Mouse (Mus musculus) midbrain, embryonic 12.5 days (tissue): ENCODE measurements around the gene Gm43518. TPM values are rescaled to one million over a fixed set of nuclear protein-coding genes. Genes with fewer than 3 reads are reported as not detected.

Experiments
- ATAC-seq: fragments of 200-750 bp; cut with Nextera tagmentation; 2 replicates; pipeline ENCODE4 v1.8.0; 2017; ENCODE audit warnings: low read depth, moderate TSS enrichment, moderate library complexity; ENCODE audit not compliant: low FRiP score
- H3K27ac ChIP-seq: fragments of 300-500 bp; sonication (generic); replicated peaks from 2 replicates; pipeline ENCODE4 v1.5.1; 2016; ENCODE audit warnings: mild to moderate bottlenecking
- H3K27me3 ChIP-seq: fragments of 300-500 bp; sonication (generic); 2 replicates; pipeline ENCODE4 v1.6.1; 2016; ENCODE audit warnings: mild to moderate bottlenecking
- H3K36me3 ChIP-seq: fragments of 300-500 bp; sonication (generic); 2 replicates; pipeline ENCODE4 v1.6.1; 2016
- H3K4me1 ChIP-seq: fragments of 300-500 bp; sonication (generic); 2 replicates; pipeline ENCODE4 v1.6.1; 2016
- H3K4me2 ChIP-seq: fragments of 300-500 bp; sonication (generic); replicated peaks from 2 replicates; pipeline ENCODE4 v1.6.1; 2016; ENCODE audit warnings: mild to moderate bottlenecking, moderate library complexity
- H3K4me3 ChIP-seq: fragments of 300-500 bp; sonication (generic); 2 replicates; pipeline ENCODE4 v1.5.1; 2016; ENCODE audit warnings: mild to moderate bottlenecking
- H3K9ac ChIP-seq: fragments of 300-500 bp; sonication (generic); replicated peaks from 2 replicates; pipeline ENCODE4 v1.6.1; 2016; ENCODE audit warnings: mild to moderate bottlenecking, moderate library complexity
- H3K9me3 ChIP-seq: fragments of 300-500 bp; sonication (generic); 2 replicates; pipeline ENCODE4 v1.6.1; 2016; ENCODE audit warnings: mild to moderate bottlenecking
- WGBS: fragments of 180-500 bp; shearing (Covaris S2); methylation state at CpG from one replicate; pipeline ENCODE4 v1.1.7; 2016; 5-methylcytosine and 5-hydroxymethylcytosine counted together
- polyA plus RNA-seq: library from polyadenylated mRNA; unstranded; fragments of >200 nt; fragmentation: Nextera tagmentation; extraction: Ambion mirVana; gene quantifications from 2 replicates; pipeline ENCODE4 v1.2.1, GENCODE M21; 2016

The Gm43518 gene
- polyA plus RNA-seq, 1 experiment from 2014 or later, result 3.4 TPM

DNA sequence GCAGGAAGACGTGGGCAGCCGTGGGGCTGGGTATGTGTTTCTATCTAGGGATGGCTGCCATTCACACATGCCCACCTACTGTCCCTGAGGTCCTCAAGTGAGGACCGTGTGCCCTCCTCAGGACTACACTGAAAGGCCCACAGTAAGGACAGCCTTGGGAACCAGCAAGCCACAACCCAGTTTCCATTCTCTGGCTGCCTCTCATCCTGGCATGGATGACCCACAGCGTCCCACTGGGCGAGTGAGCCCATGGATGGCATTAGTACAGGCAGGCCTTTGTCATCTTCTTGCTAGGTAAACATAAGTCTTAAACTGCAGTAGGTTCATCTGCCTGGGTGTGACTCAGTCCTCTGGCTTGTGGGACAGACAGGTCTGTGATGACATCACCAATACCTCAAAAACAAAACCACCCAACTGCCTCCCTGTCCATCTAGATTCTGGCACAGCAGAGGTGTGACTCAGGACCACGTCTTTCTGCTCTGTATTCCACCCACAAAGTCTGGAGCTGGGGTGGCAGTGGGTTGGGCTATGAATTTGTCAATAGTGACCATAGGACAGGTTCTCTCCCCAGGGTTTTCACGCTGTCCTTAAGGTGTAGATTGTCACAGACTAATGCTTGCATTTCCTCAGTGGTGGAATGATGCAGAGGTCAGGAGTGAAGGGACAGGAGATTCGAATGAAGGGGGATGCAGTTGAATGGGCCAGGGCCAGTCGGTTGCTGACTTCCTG is 53.5 kb downstream of the Gm43518 start:
- H3K4me2 ChIP-seq, result no peak overlapping the region
- H3K36me3 ChIP-seq, result no peaks in the 10 kb centered on the region
- no peak overlapping the region for H3K9ac ChIP-seq
- H3K9me3 ChIP-seq, result no peaks in the 10 kb centered on the region
- 81% methylated on average over 9 of the region's 9 CpGs for WGBS
- peaks cover 9% of the 10 kb centered on the region for H3K27me3 ChIP-seq
- ATAC-seq, result no peak
- no peak overlapping the region for H3K27ac ChIP-seq
- no peaks in the 10 kb centered on the region; the same call in 1 of the 2 replicates for H3K4me1 ChIP-seq
- H3K4me3 ChIP-seq, result no peak overlapping the region

DNA sequence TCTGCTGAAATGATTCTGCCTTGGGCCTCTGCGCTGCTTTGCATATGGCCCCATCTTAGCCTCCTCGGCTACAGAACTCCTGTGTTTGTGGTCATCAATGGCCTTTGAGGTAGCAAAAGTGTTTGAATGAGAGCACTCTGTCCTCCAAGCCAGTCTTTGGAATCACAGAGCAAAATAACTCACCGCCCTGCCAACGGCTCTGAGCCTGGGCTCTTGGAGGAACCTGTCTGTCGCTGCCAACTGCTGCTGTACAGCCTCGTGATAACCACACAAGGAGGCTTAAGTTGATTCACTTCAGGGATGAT is 54.0 kb downstream of the Gm43518 start:
- no peak overlapping the region for H3K4me3 ChIP-seq
- no peaks in the 10 kb centered on the region; the same call in 1 of the 2 replicates for H3K4me1 ChIP-seq
- WGBS, result 84% methylated on average over 6 of the region's 6 CpGs
- no peaks in the 10 kb centered on the region for H3K36me3 ChIP-seq
- H3K27me3 ChIP-seq, result peaks cover 4% of the 10 kb centered on the region
- H3K9me3 ChIP-seq, result no peaks in the 10 kb centered on the region
- ATAC-seq, result no peak
- no peak overlapping the region for H3K9ac ChIP-seq
- H3K27ac ChIP-seq, result no peak overlapping the region
- H3K4me2 ChIP-seq, result no peak overlapping the region

GRCm38 (mm10) chr5:123982838-123983237 is 55.6 kb downstream of the Gm43518 start:
- no peak overlapping the region for H3K4me2 ChIP-seq
- no peak overlapping the region for H3K27ac ChIP-seq
- ATAC-seq, result no peak
- no peak overlapping the region for H3K4me3 ChIP-seq
- no peak overlapping the region for H3K9ac ChIP-seq
- no peaks in the 10 kb centered on the region for H3K9me3 ChIP-seq
- 78% methylated on average over 11 of the region's 11 CpGs for WGBS
- H3K4me1 ChIP-seq, result no peaks in the 10 kb centered on the region
- H3K36me3 ChIP-seq, result no peaks in the 10 kb centered on the region
- H3K27me3 ChIP-seq, result 0 out of 2 replicates have a peak, but pooled peaks cover 3% of the 10 kb centered on the region

GRCm38 (mm10) chr5:123985434-123985833 is 58.2 kb downstream of the Gm43518 start:
- H3K36me3 ChIP-seq, result no peaks in the 10 kb centered on the region
- no peak overlapping the region for H3K27ac ChIP-seq
- no peaks in the 10 kb centered on the region for H3K9me3 ChIP-seq
- H3K4me1 ChIP-seq, result peaks cover 6% of the 10 kb centered on the region; the same call in 1 of the 2 replicates
- H3K27me3 ChIP-seq, result 0 out of 2 replicates have a peak, but pooled peaks cover 10% of the 10 kb centered on the region
- no peak overlapping the region for H3K9ac ChIP-seq
- no peak overlapping the region for H3K4me2 ChIP-seq
- no peak overlapping the region for H3K4me3 ChIP-seq
- 81% methylated on average over 9 of the region's 9 CpGs for WGBS
- ATAC-seq, result no peak

GRCm38 (mm10) chr5:123986925-123987324 is 59.7 kb downstream of the Gm43518 start:
- Histone ChIP-seq H3K9me3 (no peaks in the 10 kb centered on the region), H3K4me2 (no peak overlapping the region), H3K4me1 (peaks cover 6% of the 10 kb centered on the region; the same call in 1 of the 2 replicates), H3K27ac (no peak overlapping the region), H3K36me3 (no peaks in the 10 kb centered on the region), H3K9ac (no peak overlapping the region), H3K4me3 (no peak overlapping the region), H3K27me3 (peaks cover 22% of the 10 kb centered on the region; the same call in 1 of the 2 replicates)
- ATAC-seq, result no peak
- WGBS, result 86% methylated on average over 2 of the region's 2 CpGs

GRCm38 (mm10) chr5:123987511-123987910 is 60.3 kb downstream of the Gm43518 start:
- H3K4me1 ChIP-seq, result peaks cover 6% of the 10 kb centered on the region; the same call in 1 of the 2 replicates
- no peak overlapping the region for H3K4me3 ChIP-seq
- H3K9me3 ChIP-seq, result no peaks in the 10 kb centered on the region
- H3K9ac ChIP-seq, result no peak overlapping the region
- no peak for ATAC-seq
- WGBS, result 81% methylated on average over 4 of the region's 4 CpGs
- no peak overlapping the region for H3K27ac ChIP-seq
- H3K27me3 ChIP-seq, result peaks cover 27% of the 10 kb centered on the region; the same call in 1 of the 2 replicates
- H3K4me2 ChIP-seq, result no peak overlapping the region
- H3K36me3 ChIP-seq, result no peaks in the 10 kb centered on the region

Other genes with a start within 250 kb of the Gm43518 start
- gene Clip1, start 242.8 kb upstream of the Gm43518 start, polyA plus RNA-seq, result 65.7 and 69.8 TPM in 2 replicates
- gene Zcchc8, start 206.3 kb upstream of the Gm43518 start, polyA plus RNA-seq, result 92.4 and 97.3 TPM in 2 replicates
- 174 and 182 TPM in 2 replicates for gene Rsrc2, start 178.0 kb upstream of the Gm43518 start, polyA plus RNA-seq
- 36.5 and 44.9 TPM in 2 replicates for gene Kntc1, start 177.7 kb upstream of the Gm43518 start, polyA plus RNA-seq
- gene Hcar2, start 61.9 kb upstream of the Gm43518 start, polyA plus RNA-seq, result not detected in 2 replicates
- gene Hcar1, start 47.4 kb upstream of the Gm43518 start, polyA plus RNA-seq, result 0.35 and 0.50 TPM in 2 replicates
- 159 and 167 TPM in 2 replicates for gene Denr, start 20.2 kb upstream of the Gm43518 start, polyA plus RNA-seq
- gene Ccdc62, start 3.3 kb downstream of the Gm43518 start, polyA plus RNA-seq, result 4.9 and 6.1 TPM in 2 replicates
- gene Hip1r, start 46.2 kb downstream of the Gm43518 start, polyA plus RNA-seq, result 13.9 and 15.5 TPM in 2 replicates
- 68.0 and 74.2 TPM in 2 replicates for gene Vps37b, start 104.9 kb downstream of the Gm43518 start, polyA plus RNA-seq
- gene Abcb9, start 168.4 kb downstream of the Gm43518 start, polyA plus RNA-seq, result 2.0 and 2.2 TPM in 2 replicates
- gene Ogfod2, start 184.9 kb downstream of the Gm43518 start, polyA plus RNA-seq, result 15.9 and 23.3 TPM in 2 replicates
- 94.8 and 98.3 TPM in 2 replicates for gene Arl6ip4, start 188.7 kb downstream of the Gm43518 start, polyA plus RNA-seq